Mouse (Mus musculus): ENCODE measurements at regions not wholly inside any gene's neighbourhood (a gene's known extent, or its start where the extent isn't known, plus 50 kb on each side); places are given as distances from the start of the nearest gene placed in this dataset.

DNA sequence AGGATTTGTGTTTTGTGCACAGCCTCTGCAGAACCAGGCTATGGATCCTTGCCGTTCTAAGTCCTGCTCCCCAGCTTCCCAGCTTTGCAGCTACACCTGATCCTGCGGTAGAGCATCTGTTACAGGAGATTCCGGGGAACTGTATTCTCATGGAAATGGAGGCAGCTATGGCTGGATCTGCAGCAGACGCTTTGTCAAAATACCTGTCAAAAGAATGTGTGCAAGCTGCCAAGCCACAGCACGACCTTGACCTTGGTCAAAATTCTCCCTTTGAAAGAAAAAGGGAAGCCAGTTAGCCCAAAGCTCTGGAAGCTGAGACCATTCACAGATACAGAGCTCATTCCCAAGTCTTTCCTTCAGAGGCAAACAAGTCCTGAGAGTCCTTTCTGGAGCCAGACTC is 255.3 kb downstream of the Med13l start:
- no peak overlapping the region for H3K4me3 ChIP-seq (ENCODE audit: insufficient read depth, low read length)
- H3K27ac ChIP-seq (ENCODE audit: insufficient read depth, low read length), result no peak overlapping the region
- TF ChIP-seq POLR2A (IDR thresholded peaks at IDR 0.05; ENCODE audit: extremely low read depth, insufficient read depth, low read length) (no peak), CTCF (IDR thresholded peaks at IDR 0.05; ENCODE audit: extremely low read depth, insufficient read depth, low read length) (no peak)
- no peaks in the 10 kb centered on the region for H3K4me1 ChIP-seq (ENCODE audit: control insufficient read depth, insufficient read depth, low read length)

DNA sequence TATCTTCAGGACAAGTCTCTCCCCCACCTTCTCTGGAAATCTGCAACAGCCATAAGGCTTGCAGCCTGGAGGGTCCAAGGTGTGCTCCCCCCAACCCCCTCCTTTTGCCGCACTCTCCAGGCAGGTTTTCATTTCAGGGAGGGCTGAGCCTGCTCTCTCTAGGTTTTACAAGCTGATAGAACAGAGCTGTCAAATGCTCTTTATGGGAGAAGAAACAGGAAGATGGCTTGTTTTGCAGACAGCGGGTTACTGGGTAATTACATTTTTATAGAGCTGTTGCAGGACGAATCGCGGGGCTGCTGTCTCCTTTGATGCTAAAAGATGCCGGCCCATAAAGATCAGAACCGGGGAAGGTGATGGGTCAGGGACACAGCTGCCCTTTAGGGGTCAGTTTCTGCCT is 257.8 kb downstream of the Med13l start:
- H3K4me1 ChIP-seq (ENCODE audit: control insufficient read depth, insufficient read depth, low read length), result no peaks in the 10 kb centered on the region
- TF ChIP-seq CTCF (IDR thresholded peaks at IDR 0.05; ENCODE audit: extremely low read depth, insufficient read depth, low read length) (no peak), POLR2A (IDR thresholded peaks at IDR 0.05; ENCODE audit: extremely low read depth, insufficient read depth, low read length) (no peak)
- H3K27ac ChIP-seq (ENCODE audit: insufficient read depth, low read length), result no peak overlapping the region
- H3K4me3 ChIP-seq (ENCODE audit: insufficient read depth, low read length), result no peak overlapping the region

DNA sequence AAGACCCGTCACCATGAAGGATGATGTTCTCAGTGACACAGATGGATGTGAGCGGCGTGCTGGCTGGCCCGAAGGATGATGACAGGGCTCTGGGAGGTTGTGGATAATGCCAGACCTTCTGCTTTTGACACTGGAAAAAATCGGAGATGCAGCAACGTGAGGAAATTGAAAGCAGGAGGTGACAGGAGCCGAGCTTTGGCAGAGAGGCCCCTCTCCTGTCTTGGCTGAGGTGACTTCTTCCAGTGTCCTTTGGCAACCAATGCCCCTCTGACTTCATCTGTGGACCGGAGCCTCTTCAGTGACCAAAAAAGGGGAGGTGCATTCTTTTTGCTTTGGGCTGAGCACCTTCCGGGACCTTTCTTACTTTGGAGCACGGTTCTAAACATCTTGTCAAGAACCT is 264.3 kb downstream of the Med13l start:
- Histone ChIP-seq H3K4me3 (ENCODE audit: insufficient read depth, low read length) (no peak overlapping the region), H3K4me1 (ENCODE audit: control insufficient read depth, insufficient read depth, low read length) (no peaks in the 10 kb centered on the region), H3K27ac (ENCODE audit: insufficient read depth, low read length) (no peak overlapping the region)
- TF ChIP-seq CTCF (IDR thresholded peaks at IDR 0.05; ENCODE audit: extremely low read depth, insufficient read depth, low read length) (no peak), POLR2A (IDR thresholded peaks at IDR 0.05; ENCODE audit: extremely low read depth, insufficient read depth, low read length) (no peak)

DNA sequence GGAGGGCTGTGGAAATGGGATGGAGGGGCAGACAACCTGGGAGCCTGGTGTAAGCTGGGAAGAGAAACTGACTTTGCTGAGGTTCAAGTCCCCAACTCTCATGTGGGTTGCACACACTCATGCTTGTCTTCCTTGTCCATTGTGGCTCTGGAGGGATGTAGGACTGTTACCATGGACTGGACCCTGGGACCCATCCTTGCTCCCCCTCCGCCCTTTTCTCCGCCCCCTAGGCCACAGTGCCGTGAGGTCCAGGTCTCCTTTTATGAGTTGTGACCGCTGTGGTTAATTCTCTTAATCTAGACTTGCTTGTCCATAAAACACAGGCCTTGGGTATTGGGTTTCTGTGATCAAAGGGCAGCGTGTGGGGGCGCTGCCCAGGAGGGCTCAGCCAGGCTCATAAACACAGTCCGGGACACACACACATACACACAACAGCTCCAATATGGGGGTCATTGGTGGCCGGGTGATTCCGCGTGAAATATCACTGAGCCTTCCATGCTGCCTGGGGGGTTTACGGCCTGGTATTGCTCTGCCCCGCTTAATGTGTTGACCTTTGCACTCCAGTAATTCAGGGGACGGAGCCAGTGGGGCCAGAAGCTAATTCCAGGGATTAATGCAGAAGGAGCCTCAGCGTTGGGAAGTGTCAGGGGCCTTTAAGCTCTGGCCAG is 268.7 kb downstream of the Med13l start:
- no peak for TF ChIP-seq CTCF (IDR thresholded peaks at IDR 0.05; ENCODE audit: extremely low read depth, insufficient read depth, low read length)
- TF ChIP-seq POLR2A (IDR thresholded peaks at IDR 0.05; ENCODE audit: extremely low read depth, insufficient read depth, low read length), result no peak
- no peaks in the 10 kb centered on the region for H3K4me1 ChIP-seq (ENCODE audit: control insufficient read depth, insufficient read depth, low read length)
- H3K27ac ChIP-seq (ENCODE audit: insufficient read depth, low read length), result no peak overlapping the region
- no peak overlapping the region for H3K4me3 ChIP-seq (ENCODE audit: insufficient read depth, low read length)

DNA sequence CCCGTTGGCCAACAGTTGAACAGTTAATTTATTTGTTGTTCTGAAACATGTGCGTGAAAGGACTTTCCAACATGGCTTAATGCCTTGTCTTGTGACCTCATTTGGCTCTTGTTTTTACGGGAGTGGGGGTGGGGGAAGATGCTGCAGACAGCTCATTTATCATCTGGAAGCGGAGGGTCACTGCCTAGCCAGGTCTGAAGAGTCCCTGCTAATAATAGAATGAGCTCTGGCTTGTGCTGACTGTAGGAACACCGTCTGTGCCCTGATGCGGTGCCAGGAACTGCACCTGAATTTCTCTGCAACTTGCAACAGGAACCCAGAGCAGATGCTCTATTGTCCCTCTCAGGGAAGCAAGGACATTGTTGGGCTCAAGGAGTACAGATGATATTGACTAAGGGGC is 272.2 kb downstream of the Med13l start:
- TF ChIP-seq CTCF (IDR thresholded peaks at IDR 0.05; ENCODE audit: extremely low read depth, insufficient read depth, low read length) (no peak), POLR2A (IDR thresholded peaks at IDR 0.05; ENCODE audit: extremely low read depth, insufficient read depth, low read length) (no peak)
- Histone ChIP-seq H3K4me3 (ENCODE audit: insufficient read depth, low read length) (no peak overlapping the region), H3K4me1 (ENCODE audit: control insufficient read depth, insufficient read depth, low read length) (no peaks in the 10 kb centered on the region), H3K27ac (ENCODE audit: insufficient read depth, low read length) (no peak overlapping the region)

DNA sequence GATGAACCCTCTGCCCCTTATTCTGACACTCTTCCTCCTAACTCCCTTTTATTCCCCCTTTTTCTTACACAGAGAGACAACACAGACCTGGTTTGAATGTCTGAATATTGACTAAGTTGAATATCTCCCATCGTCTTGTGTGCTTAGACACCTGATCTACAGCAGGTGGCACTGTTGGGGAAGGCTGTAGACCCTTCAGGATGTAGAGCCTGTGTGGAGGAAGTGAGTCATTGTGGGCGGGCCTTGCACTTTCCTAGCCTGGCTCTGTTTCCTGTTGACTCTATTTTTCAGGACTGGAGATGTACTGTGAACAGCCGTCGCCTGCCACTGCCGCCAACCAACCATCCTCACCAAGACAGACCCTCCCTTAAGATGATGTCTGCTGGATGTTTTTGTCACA is 273.6 kb downstream of the Med13l start:
- TF ChIP-seq POLR2A (IDR thresholded peaks at IDR 0.05; ENCODE audit: extremely low read depth, insufficient read depth, low read length) (no peak), CTCF (IDR thresholded peaks at IDR 0.05; ENCODE audit: extremely low read depth, insufficient read depth, low read length) (no peak)
- Histone ChIP-seq H3K4me1 (ENCODE audit: control insufficient read depth, insufficient read depth, low read length) (no peaks in the 10 kb centered on the region), H3K4me3 (ENCODE audit: insufficient read depth, low read length) (no peak overlapping the region), H3K27ac (ENCODE audit: insufficient read depth, low read length) (no peak overlapping the region)

DNA sequence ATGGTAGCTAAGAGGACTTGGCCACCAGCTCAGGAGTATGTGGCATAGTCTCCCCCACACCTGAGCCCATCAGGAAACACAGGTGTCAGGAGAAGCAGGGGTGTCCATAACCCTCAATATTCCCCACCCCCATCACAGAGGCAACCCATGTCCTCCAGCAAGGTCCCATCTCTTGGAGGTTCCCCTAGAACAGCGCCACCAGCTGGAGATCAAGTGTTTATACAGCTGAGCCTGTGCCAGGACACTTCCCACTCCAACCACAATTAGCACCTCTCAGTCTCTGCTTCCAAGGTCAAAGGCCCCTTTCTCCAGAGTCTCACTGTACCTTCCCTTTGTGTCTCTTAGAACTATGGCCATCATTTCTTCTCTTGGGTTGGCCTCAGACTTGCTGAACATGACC is 276.5 kb downstream of the Med13l start:
- no peak overlapping the region for H3K27ac ChIP-seq (ENCODE audit: insufficient read depth, low read length)
- H3K4me3 ChIP-seq (ENCODE audit: insufficient read depth, low read length), result no peak overlapping the region
- H3K4me1 ChIP-seq (ENCODE audit: control insufficient read depth, insufficient read depth, low read length), result no peaks in the 10 kb centered on the region
- no peak for TF ChIP-seq CTCF (IDR thresholded peaks at IDR 0.05; ENCODE audit: extremely low read depth, insufficient read depth, low read length)
- no peak for TF ChIP-seq POLR2A (IDR thresholded peaks at IDR 0.05; ENCODE audit: extremely low read depth, insufficient read depth, low read length)

DNA sequence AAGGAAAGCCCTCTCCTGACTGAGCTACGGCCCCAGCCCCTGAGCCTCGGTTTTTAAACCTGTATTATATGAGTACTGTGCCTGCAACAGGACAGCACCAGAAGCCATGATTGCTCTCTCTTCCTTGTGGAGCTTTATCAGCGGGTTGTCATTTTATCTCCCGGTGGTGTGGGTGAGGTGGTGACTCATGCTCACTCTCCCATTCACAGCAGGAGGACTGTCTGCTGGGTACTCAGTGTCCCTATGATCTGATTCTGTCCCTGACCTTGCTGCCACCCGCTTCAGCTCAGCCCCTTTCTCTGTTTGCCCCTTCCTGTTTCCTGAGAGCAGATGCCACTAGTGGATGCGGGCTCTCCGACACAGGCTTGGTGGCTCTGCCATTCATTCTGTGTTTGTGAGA is 277.9 kb downstream of the Med13l start:
- TF ChIP-seq CTCF (IDR thresholded peaks at IDR 0.05; ENCODE audit: extremely low read depth, insufficient read depth, low read length) (no peak), POLR2A (IDR thresholded peaks at IDR 0.05; ENCODE audit: extremely low read depth, insufficient read depth, low read length) (no peak)
- no peak overlapping the region for H3K4me3 ChIP-seq (ENCODE audit: insufficient read depth, low read length)
- H3K27ac ChIP-seq (ENCODE audit: insufficient read depth, low read length), result no peak overlapping the region
- no peaks in the 10 kb centered on the region for H3K4me1 ChIP-seq (ENCODE audit: control insufficient read depth, insufficient read depth, low read length)

DNA sequence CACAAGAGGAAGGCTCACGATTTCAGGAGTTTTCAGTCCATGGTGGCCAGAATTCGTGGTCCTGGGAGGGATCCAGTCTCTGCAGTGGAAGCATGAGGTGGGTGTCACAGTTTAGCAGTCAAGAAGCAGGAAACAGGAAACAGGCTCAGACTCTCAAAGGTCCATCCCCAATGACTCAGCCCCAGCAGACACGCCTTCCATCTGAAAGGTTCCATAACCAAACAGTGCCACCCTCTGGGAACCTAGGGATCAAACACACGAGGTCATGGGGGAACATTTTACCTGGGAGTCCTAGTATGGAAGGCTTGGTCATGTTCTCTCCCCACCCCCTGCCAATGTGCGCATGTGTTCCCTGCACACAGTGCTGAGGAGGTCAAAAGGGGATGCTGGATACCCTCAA is 279.4 kb downstream of the Med13l start:
- H3K27ac ChIP-seq (ENCODE audit: insufficient read depth, low read length), result no peak overlapping the region
- H3K4me3 ChIP-seq (ENCODE audit: insufficient read depth, low read length), result no peak overlapping the region
- TF ChIP-seq POLR2A (IDR thresholded peaks at IDR 0.05; ENCODE audit: extremely low read depth, insufficient read depth, low read length) (no peak), CTCF (IDR thresholded peaks at IDR 0.05; ENCODE audit: extremely low read depth, insufficient read depth, low read length) (no peak)
- H3K4me1 ChIP-seq (ENCODE audit: control insufficient read depth, insufficient read depth, low read length), result no peaks in the 10 kb centered on the region

DNA sequence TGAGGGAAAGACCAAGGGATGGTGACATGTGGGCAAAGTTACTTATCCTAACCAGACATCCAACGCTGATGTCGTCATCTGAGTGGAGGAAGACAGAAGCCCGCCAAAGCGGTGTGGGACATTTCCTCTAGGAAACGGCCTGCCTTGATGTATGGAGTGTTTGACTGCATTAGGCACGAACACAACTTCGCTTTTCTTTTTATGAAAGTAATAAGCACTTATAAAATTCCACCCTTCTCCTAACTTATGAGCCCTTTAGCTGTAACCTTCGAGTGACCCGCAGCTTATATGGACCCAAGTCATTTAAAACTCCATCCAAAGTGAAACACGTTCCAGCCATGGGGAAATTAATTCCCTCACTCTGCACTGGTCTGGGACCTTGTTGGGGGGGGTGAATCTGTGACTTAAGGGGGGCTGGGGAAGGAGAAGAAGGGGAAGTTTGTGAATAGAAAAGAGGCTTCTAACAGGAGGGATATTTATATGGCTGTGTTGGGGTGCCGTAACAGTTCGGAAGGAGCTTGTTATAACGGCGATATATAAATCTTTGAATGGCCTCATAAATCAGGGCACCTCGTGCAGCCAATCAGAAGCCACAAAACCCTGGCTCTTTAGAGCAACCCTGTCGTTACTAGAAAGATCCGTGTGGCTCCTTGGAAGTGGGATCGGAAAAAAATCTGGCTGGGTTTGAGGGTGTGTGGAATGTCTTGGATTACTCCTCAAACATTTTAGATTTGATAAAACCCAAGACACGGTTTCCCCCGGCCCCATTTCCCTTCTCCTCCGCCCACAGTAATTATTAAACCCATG is 280.9 kb downstream of the Med13l start:
- Histone ChIP-seq H3K27ac (ENCODE audit: insufficient read depth, low read length) (no peak overlapping the region), H3K4me1 (ENCODE audit: control insufficient read depth, insufficient read depth, low read length) (no peaks in the 10 kb centered on the region), H3K4me3 (ENCODE audit: insufficient read depth, low read length) (no peak overlapping the region)
- TF ChIP-seq POLR2A (IDR thresholded peaks at IDR 0.05; ENCODE audit: extremely low read depth, insufficient read depth, low read length) (no peak), CTCF (IDR thresholded peaks at IDR 0.05; ENCODE audit: extremely low read depth, insufficient read depth, low read length) (no peak)
